Mouse (Mus musculus): ENCODE results near the gene Trim69. TPM values are rescaled to one million over a fixed set of nuclear protein-coding genes. Genes with fewer than 3 reads are reported as not detected.

Trim69 gene
- polyA plus RNA-seq, 1 experiment from 2014 or later, result not detected

DNA sequence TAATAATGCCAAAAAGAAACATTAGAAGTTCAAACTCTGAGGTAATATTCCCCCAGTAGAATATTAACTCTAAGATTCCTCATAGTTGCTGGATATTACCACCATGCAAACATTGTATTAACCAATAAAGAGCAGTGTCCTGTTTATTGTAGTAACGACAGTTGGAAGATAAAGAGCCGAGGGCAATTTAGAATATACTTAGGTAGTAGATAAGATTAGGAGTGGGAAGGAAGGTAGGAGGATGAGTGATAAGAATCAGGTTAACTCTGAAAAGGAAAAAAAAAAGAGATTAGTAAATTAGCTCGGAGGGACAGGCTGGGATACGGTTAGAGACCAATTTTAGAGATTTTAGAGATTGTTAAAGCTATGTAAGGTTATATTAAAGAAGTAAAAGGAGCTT lies 60.9 kb downstream of the Trim69 start:
- Histone ChIP-seq H3K9me3 (no peaks in the 10 kb centered on the region), H3K4me2 (no peak overlapping the region), H3K4me3 (no peak overlapping the region), H3K4me1 (no peaks in the 10 kb centered on the region), H3K27ac (no peak overlapping the region), H3K36me3 (no peaks in the 10 kb centered on the region), H3K27me3 (no peaks in the 10 kb centered on the region), H3K9ac (no peak overlapping the region)
- ATAC-seq (ENCODE audit: insufficient number of reproducible peaks, insufficient read depth, low FRiP score, low TSS enrichment, low read depth), result no peak
- 68% methylated on average over 4 of the region's 4 CpGs for WGBS

DNA sequence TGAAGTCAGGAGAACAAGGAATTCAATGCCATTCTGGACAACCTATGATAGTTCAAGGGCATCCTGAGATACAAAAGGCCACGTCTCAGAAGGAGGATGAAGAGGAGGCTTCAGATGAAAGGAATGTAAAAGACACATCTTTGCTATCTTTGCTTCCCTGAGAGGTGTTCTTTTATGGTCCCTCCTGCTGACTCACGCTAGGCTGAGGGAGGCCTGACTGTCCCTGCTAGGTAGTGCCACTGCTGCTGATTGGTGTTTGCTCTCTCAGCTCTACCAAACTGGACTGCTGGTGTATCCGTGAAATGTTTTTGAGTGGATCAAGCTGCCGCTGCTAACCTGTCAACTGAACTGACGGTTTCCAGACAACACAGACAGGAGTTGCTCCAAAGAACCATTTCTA lies 61.3 kb downstream of the Trim69 start:
- H3K4me2 ChIP-seq, result no peak overlapping the region
- 44% methylated on average over 5 of the region's 5 CpGs for WGBS
- H3K27me3 ChIP-seq, result no peaks in the 10 kb centered on the region
- no peaks in the 10 kb centered on the region for H3K9me3 ChIP-seq
- H3K36me3 ChIP-seq, result no peaks in the 10 kb centered on the region
- no peak overlapping the region for H3K4me3 ChIP-seq
- no peak overlapping the region for H3K27ac ChIP-seq
- no peak overlapping the region for H3K9ac ChIP-seq
- H3K4me1 ChIP-seq, result no peaks in the 10 kb centered on the region
- no peak for ATAC-seq (ENCODE audit: insufficient number of reproducible peaks, insufficient read depth, low FRiP score, low TSS enrichment, low read depth)

DNA sequence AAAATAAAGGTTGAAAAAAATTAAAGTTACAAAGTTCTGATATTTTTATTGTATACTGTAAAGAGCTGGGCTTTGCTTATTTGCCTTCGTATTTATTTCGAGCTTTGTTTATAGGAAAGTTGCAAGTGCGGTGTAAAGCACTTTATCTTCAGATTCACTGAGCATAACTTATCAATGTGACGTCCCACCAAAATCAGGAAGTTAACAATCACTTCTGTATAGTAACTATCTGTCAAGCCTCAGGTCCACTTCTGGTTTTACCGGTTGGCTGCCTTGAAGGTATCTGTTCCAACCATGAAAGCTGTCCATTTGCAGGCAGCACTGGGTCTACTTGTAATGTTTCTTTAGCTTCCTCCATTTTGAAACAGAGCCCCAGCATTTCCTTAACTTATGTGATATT lies 61.8 kb downstream of the Trim69 start:
- 86% methylated on average over 5 of the region's 5 CpGs for WGBS
- Histone ChIP-seq H3K4me3 (no peak overlapping the region), H3K27ac (no peak overlapping the region), H3K36me3 (no peaks in the 10 kb centered on the region), H3K4me2 (no peak overlapping the region), H3K9me3 (no peaks in the 10 kb centered on the region), H3K4me1 (no peaks in the 10 kb centered on the region), H3K9ac (no peak overlapping the region), H3K27me3 (no peaks in the 10 kb centered on the region)
- no peak for ATAC-seq (ENCODE audit: insufficient number of reproducible peaks, insufficient read depth, low FRiP score, low TSS enrichment, low read depth)

DNA sequence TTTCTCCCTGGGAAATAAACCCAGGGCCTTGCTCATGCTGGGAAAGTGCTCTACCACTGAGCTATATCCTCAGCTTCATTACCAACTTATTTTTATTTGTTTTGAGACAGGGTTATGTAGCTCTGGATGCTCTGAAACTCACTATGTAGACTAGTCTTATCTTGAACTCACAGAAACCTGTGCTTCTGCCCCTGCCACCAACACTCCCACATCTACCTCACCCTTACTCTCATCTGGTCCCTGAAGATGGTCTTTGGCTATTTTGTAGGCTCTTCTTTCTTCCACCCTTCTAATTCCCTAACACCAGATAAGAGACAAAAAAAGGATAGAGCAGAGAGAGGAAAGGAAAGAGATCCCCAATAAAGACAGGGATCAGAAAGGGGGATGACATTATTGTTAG lies 63.2 kb downstream of the Trim69 start:
- Histone ChIP-seq H3K27me3 (no peaks in the 10 kb centered on the region), H3K9ac (no peak overlapping the region), H3K36me3 (no peaks in the 10 kb centered on the region), H3K27ac (no peak overlapping the region), H3K4me2 (no peak overlapping the region), H3K4me3 (no peak overlapping the region), H3K4me1 (no peaks in the 10 kb centered on the region), H3K9me3 (no peaks in the 10 kb centered on the region)
- no peak for ATAC-seq (ENCODE audit: insufficient number of reproducible peaks, insufficient read depth, low FRiP score, low TSS enrichment, low read depth)

Other genes starting within 250 kb of the Trim69 start
- 66.5 and 74.0 TPM in 2 replicates for gene Ctdspl2, start 204.7 kb upstream of the Trim69 start, polyA plus RNA-seq (2015; fragmentation: Nextera tagmentation; extraction: Ambion mirVana)
- 0.22 and 0.25 TPM in 2 replicates for gene Mageb3, start 204.6 kb upstream of the Trim69 start, polyA plus RNA-seq (2015; fragmentation: Nextera tagmentation; extraction: Ambion mirVana)
- 10.7 and 13.1 TPM in 2 replicates for gene Eif3j1, start 132.2 kb upstream of the Trim69 start, polyA plus RNA-seq (2015; fragmentation: Nextera tagmentation; extraction: Ambion mirVana)
- 9.1 and 10.1 TPM in 2 replicates for gene Spg11, start 42.3 kb upstream of the Trim69 start, polyA plus RNA-seq (2015; fragmentation: Nextera tagmentation; extraction: Ambion mirVana)
- 239 and 303 TPM in 2 replicates for gene B2m, start 13.0 kb upstream of the Trim69 start, polyA plus RNA-seq (2015; fragmentation: Nextera tagmentation; extraction: Ambion mirVana)
- gene Patl2, start 25.5 kb downstream of the Trim69 start, polyA plus RNA-seq (2015; fragmentation: Nextera tagmentation; extraction: Ambion mirVana), result not detected in 2 replicates
- gene Terb2, start 25.6 kb downstream of the Trim69 start, polyA plus RNA-seq (2015; fragmentation: Nextera tagmentation; extraction: Ambion mirVana), result not detected in 2 replicates
- 23.0 and 25.0 TPM in 2 replicates for gene Sord, start 74.0 kb downstream of the Trim69 start, polyA plus RNA-seq (2015; fragmentation: Nextera tagmentation; extraction: Ambion mirVana)
- gene Duox2, start 137.7 kb downstream of the Trim69 start, polyA plus RNA-seq (2015; fragmentation: Nextera tagmentation; extraction: Ambion mirVana), result 0.14 TPM in 1 of 2 replicates, not detected in the other
- not detected in 2 replicates for gene Duoxa2, start 138.2 kb downstream of the Trim69 start, polyA plus RNA-seq (2015; fragmentation: Nextera tagmentation; extraction: Ambion mirVana)
- gene Duoxa1, start 153.0 kb downstream of the Trim69 start, polyA plus RNA-seq (2015; fragmentation: Nextera tagmentation; extraction: Ambion mirVana), result 1.6 and 1.9 TPM in 2 replicates
- 0.31 and 0.32 TPM in 2 replicates for gene Duox1, start 155.0 kb downstream of the Trim69 start, polyA plus RNA-seq (2015; fragmentation: Nextera tagmentation; extraction: Ambion mirVana)
- gene Shf, start 208.5 kb downstream of the Trim69 start, polyA plus RNA-seq (2015; fragmentation: Nextera tagmentation; extraction: Ambion mirVana), result 4.3 and 6.6 TPM in 2 replicates

Measured in embryonic facial prominence, embryonic 13.5 days (tissue).